Mouse (Mus musculus): ENCODE measurements around the gene Hcfc1. TPM values are rescaled to one million over a fixed set of nuclear protein-coding genes. Genes with fewer than 3 reads are reported as not detected.

The Hcfc1 gene
- 18.8 TPM for polyA plus RNA-seq (2014; fragmentation: Illumina TruSeq; extraction: RNeasy Lipid Tissue Mini Kit (QIAGEN cat#74804); ENCODE audit: insufficient read depth, low read depth, low replicate concordance)

DNA sequence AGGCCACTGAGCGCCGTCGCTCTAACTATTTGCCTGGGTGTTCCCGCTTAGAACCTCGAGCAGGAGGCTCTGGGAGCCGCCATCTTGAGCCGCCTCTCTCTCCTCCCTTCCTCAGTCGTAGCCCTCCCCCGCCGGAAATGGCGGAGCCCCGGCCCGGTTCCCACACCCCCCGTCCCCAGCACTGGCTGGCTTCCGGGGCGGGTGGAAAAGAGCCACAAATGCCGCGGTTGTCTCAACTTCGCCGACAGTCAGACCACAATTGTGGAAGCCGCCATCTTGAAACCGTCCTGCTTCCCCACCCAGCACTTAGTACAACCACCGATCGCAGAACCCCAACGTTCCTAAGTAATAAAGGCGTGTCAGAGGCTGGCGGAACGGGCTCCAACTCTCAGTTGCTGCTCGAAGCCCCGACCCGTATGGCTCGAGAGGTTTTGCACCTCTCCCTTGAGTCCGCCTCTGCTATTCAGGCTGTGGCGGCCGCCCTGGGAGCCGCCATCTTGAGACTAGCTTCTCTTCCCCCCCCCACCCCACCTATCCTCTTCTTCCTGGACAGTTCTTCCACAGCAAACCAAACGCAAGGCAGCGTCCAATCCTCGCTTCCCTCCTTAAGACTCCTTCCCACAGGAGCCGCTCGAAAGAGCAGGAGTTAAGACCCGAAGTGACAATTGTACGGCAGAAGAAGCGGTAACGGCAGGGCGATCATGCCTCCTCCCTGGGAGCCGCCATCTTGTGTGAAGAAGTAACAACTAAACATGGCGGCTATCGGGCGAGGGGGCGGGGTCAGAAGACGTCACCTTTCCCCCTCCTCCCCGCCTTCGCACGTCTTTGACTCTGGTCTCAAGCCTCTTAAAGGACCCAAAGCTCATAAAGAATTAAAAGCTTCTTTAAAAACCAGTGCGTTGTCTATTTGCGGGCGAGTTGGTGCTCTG lies at the start of gene Hcfc1:
TSS of gene Hcfc1 (minus strand) at position 110 of the 929 bp plus-strand sequence.

GRCm38 (mm10) chrX:73930402-73931062 lies 35.6 kb downstream of the Hcfc1 start, which contains the start of gene Renbp:
Gene Renbp, minus strand, starts transcription at chrX:73930850.

GRCm38 (mm10) chrX:73921823-73922549 lies 44.2 kb downstream of the Hcfc1 start, which contains the start of the genes Arhgap4 and Naa10:
Gene Arhgap4, minus strand, starts transcription at chrX:73921870.
Gene Naa10, minus strand, starts transcription at chrX:73921944.

DNA sequence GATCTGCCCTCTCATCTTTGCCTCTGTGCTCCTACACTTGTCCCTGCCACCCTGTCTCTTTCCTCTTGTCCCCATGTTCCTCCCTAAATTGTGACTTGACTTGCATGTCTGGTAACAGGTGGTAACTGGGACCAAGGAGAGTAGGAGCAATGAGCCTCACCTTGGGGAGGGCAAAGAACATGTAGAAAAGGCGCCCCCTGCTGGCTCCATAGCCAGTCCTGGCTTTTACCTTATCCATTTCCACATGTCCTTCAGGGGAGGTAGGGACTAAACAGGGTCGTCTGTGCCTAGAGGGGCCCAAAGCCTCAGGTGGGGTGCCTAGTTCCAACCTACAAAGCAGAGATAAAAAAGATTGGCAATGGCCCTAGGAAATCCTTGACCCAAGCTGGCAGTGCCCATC lies 70.4 kb downstream of the Hcfc1 start, which contains the start of gene L1cam:
TSS of gene L1cam (minus strand) at position 387 of the 400 bp plus-strand sequence.

Other genes with a start within 250 kb of the Hcfc1 start
- 14.5 TPM for gene Abcd1, start 249.8 kb downstream of the Hcfc1 start, polyA plus RNA-seq (2014; fragmentation: Illumina TruSeq; extraction: RNeasy Lipid Tissue Mini Kit (QIAGEN cat#74804); ENCODE audit: insufficient read depth, low read depth, low replicate concordance)
- 0.24 TPM for gene Plxnb3, start 209.3 kb downstream of the Hcfc1 start, polyA plus RNA-seq (2014; fragmentation: Illumina TruSeq; extraction: RNeasy Lipid Tissue Mini Kit (QIAGEN cat#74804); ENCODE audit: insufficient read depth, low read depth, low replicate concordance)
- gene Srpk3, start 192.0 kb downstream of the Hcfc1 start, polyA plus RNA-seq (2014; fragmentation: Illumina TruSeq; extraction: RNeasy Lipid Tissue Mini Kit (QIAGEN cat#74804); ENCODE audit: insufficient read depth, low read depth, low replicate concordance): 4.3 TPM
- 82.6 TPM for gene Idh3g, start 179.5 kb downstream of the Hcfc1 start, polyA plus RNA-seq (2014; fragmentation: Illumina TruSeq; extraction: RNeasy Lipid Tissue Mini Kit (QIAGEN cat#74804); ENCODE audit: insufficient read depth, low read depth, low replicate concordance)
- 161 TPM for gene Ssr4, start 179.3 kb downstream of the Hcfc1 start, polyA plus RNA-seq (2014; fragmentation: Illumina TruSeq; extraction: RNeasy Lipid Tissue Mini Kit (QIAGEN cat#74804); ENCODE audit: insufficient read depth, low read depth, low replicate concordance)
- 2.1 TPM for gene Pdzd4, start 141.4 kb downstream of the Hcfc1 start, polyA plus RNA-seq (2014; fragmentation: Illumina TruSeq; extraction: RNeasy Lipid Tissue Mini Kit (QIAGEN cat#74804); ENCODE audit: insufficient read depth, low read depth, low replicate concordance)
- gene Avpr2, start 74.3 kb downstream of the Hcfc1 start, polyA plus RNA-seq (2014; fragmentation: Illumina TruSeq; extraction: RNeasy Lipid Tissue Mini Kit (QIAGEN cat#74804); ENCODE audit: insufficient read depth, low read depth, low replicate concordance): not detected
- 1.7 TPM for gene L1cam, start 70.3 kb downstream of the Hcfc1 start, polyA plus RNA-seq (2014; fragmentation: Illumina TruSeq; extraction: RNeasy Lipid Tissue Mini Kit (QIAGEN cat#74804); ENCODE audit: insufficient read depth, low read depth, low replicate concordance)
- gene Arhgap4, start 44.5 kb downstream of the Hcfc1 start, polyA plus RNA-seq (2014; fragmentation: Illumina TruSeq; extraction: RNeasy Lipid Tissue Mini Kit (QIAGEN cat#74804); ENCODE audit: insufficient read depth, low read depth, low replicate concordance): 9.8 TPM
- gene Naa10, start 44.4 kb downstream of the Hcfc1 start, polyA plus RNA-seq (2014; fragmentation: Illumina TruSeq; extraction: RNeasy Lipid Tissue Mini Kit (QIAGEN cat#74804); ENCODE audit: insufficient read depth, low read depth, low replicate concordance): 48.4 TPM
- 38.7 TPM for gene Renbp, start 35.5 kb downstream of the Hcfc1 start, polyA plus RNA-seq (2014; fragmentation: Illumina TruSeq; extraction: RNeasy Lipid Tissue Mini Kit (QIAGEN cat#74804); ENCODE audit: insufficient read depth, low read depth, low replicate concordance)
- 25.9 TPM for gene Irak1, start 57.6 kb upstream of the Hcfc1 start, polyA plus RNA-seq (2014; fragmentation: Illumina TruSeq; extraction: RNeasy Lipid Tissue Mini Kit (QIAGEN cat#74804); ENCODE audit: insufficient read depth, low read depth, low replicate concordance)
- not detected for gene Opn1mw, start 161.1 kb upstream of the Hcfc1 start, polyA plus RNA-seq (2014; fragmentation: Illumina TruSeq; extraction: RNeasy Lipid Tissue Mini Kit (QIAGEN cat#74804); ENCODE audit: insufficient read depth, low read depth, low replicate concordance)
- 9.3 TPM for gene Mecp2, start 169.0 kb upstream of the Hcfc1 start, polyA plus RNA-seq (2014; fragmentation: Illumina TruSeq; extraction: RNeasy Lipid Tissue Mini Kit (QIAGEN cat#74804); ENCODE audit: insufficient read depth, low read depth, low replicate concordance)
- not detected for gene Tex28, start 201.5 kb upstream of the Hcfc1 start, polyA plus RNA-seq (2014; fragmentation: Illumina TruSeq; extraction: RNeasy Lipid Tissue Mini Kit (QIAGEN cat#74804); ENCODE audit: insufficient read depth, low read depth, low replicate concordance)
- gene Tktl1, start 210.9 kb upstream of the Hcfc1 start, polyA plus RNA-seq (2014; fragmentation: Illumina TruSeq; extraction: RNeasy Lipid Tissue Mini Kit (QIAGEN cat#74804); ENCODE audit: insufficient read depth, low read depth, low replicate concordance): 0.09 TPM